Mouse (Mus musculus): ENCODE data around the gene Endog.
"Not testable (repeated sequence)": the region's sequence is repeated elsewhere in the genome, so short reads cannot be mapped to it uniquely, and the experiment has no call there.

Gene Endog

GRCm38 (mm10) chr2:30171371-30171996 lies at the start of gene Endog:
TSS of gene Endog (plus strand) at chr2:30171493.
- in situ Hi-C loops (cut with MboI; ENCODE audit: unreplicated experiment in 2 of 2), result loop anchor here in 1 of 2 experiments (5.0 to 25.0 kb wide), 2 partner anchors 86 to 134 kb away; partner anchors contain the start of gene Wdr34

GRCm38 (mm10) chr2:30122766-30123165 lies 48.5 kb upstream of the Endog start:
- in situ Hi-C loops (cut with MboI; ENCODE audit: unreplicated experiment in 2 of 2), result no loop called here

GRCm38 (mm10) chr2:30123729-30124471 lies 47.4 kb upstream of the Endog start:
- in situ Hi-C loops (cut with MboI; ENCODE audit: unreplicated experiment in 2 of 2), result no loop called here

GRCm38 (mm10) chr2:30124472-30125274 lies 46.6 kb upstream of the Endog start, which contains the start of gene Zer1:
TSS of gene Zer1 (minus strand) at chr2:30124585.
- in situ Hi-C loops (cut with MboI; ENCODE audit: unreplicated experiment in 2 of 2), result no loop called here

- in situ Hi-C loops (cut with MboI; ENCODE audit: unreplicated experiment in 2 of 2), result no loop called here
Observed at GRCm38 (mm10) chr2:30128789-30129188, 42.5 kb upstream of the Endog start.

- in situ Hi-C loops (cut with MboI; ENCODE audit: unreplicated experiment in 2 of 2), result no loop called here
Observed at GRCm38 (mm10) chr2:30130156-30130555, 41.1 kb upstream of the Endog start.

GRCm38 (mm10) chr2:30131240-30131639 lies 40.1 kb upstream of the Endog start:
- in situ Hi-C loops (cut with MboI; ENCODE audit: unreplicated experiment in 2 of 2), result not testable (repeated sequence)

- in situ Hi-C loops (cut with MboI; ENCODE audit: unreplicated experiment in 2 of 2), result no loop called here
Observed at GRCm38 (mm10) chr2:30132801-30133612, 38.3 kb upstream of the Endog start.

GRCm38 (mm10) chr2:30133613-30134377 lies 37.5 kb upstream of the Endog start, which contains the start of gene Tbc1d13:
TSS of gene Tbc1d13 (plus strand) at chr2:30133746.
- in situ Hi-C loops (cut with MboI; ENCODE audit: unreplicated experiment in 2 of 2), result no loop called here

- in situ Hi-C loops (cut with MboI; ENCODE audit: unreplicated experiment in 2 of 2), result no loop called here
Observed at GRCm38 (mm10) chr2:30134378-30134711, 36.9 kb upstream of the Endog start.

- in situ Hi-C loops (cut with MboI; ENCODE audit: unreplicated experiment in 2 of 2), result no loop called here
Observed at GRCm38 (mm10) chr2:30134928-30135620, 36.2 kb upstream of the Endog start.

GRCm38 (mm10) chr2:30136458-30136857 lies 34.8 kb upstream of the Endog start:
- in situ Hi-C loops (cut with MboI; ENCODE audit: unreplicated experiment in 2 of 2), result no loop called here

- in situ Hi-C loops (cut with MboI; ENCODE audit: unreplicated experiment in 2 of 2), result not testable (repeated sequence)
Observed at GRCm38 (mm10) chr2:30140021-30140420, 31.3 kb upstream of the Endog start.

GRCm38 (mm10) chr2:30144436-30144835 lies 26.9 kb upstream of the Endog start:
- in situ Hi-C loops (cut with MboI; ENCODE audit: unreplicated experiment in 2 of 2), result no loop called here

GRCm38 (mm10) chr2:30147466-30147865 lies 23.8 kb upstream of the Endog start:
- in situ Hi-C loops (cut with MboI; ENCODE audit: unreplicated experiment in 2 of 2), result no loop called here

GRCm38 (mm10) chr2:30151840-30152239 lies 19.5 kb upstream of the Endog start:
- in situ Hi-C loops (cut with MboI; ENCODE audit: unreplicated experiment in 2 of 2), result loop anchor here in 1 of 2 experiments (25.0 kb wide), 1 partner anchor 115 kb away; the partner anchor contains the start of gene Wdr34

GRCm38 (mm10) chr2:30152616-30153015 lies 18.7 kb upstream of the Endog start:
- in situ Hi-C loops (cut with MboI; ENCODE audit: unreplicated experiment in 2 of 2), result loop anchor here in 1 of 2 experiments (25.0 kb wide), 1 partner anchor 115 kb away; the partner anchor contains the start of gene Wdr34

GRCm38 (mm10) chr2:30159871-30160270 lies 11.4 kb upstream of the Endog start:
- in situ Hi-C loops (cut with MboI; ENCODE audit: unreplicated experiment in 2 of 2), result loop anchor here (5.0 to 25.0 kb wide), 2 partner anchors 53 to 123 kb away; partner anchors contain the start of gene Wdr34 (in 1 of the 2)

GRCm38 (mm10) chr2:30161809-30162208 lies 9.5 kb upstream of the Endog start:
- in situ Hi-C loops (cut with MboI; ENCODE audit: unreplicated experiment in 2 of 2), result loop anchor here (5.0 to 25.0 kb wide), 2 partner anchors 55 to 125 kb away; partner anchors contain the start of gene Wdr34 (in 1 of the 2)

Measured in v-Abl transformed pro-B cells (cell line).